Mouse (Mus musculus) CH12.LX (cell line): ENCODE measurements around the gene Dhx16. TPM values are rescaled to one million over a fixed set of nuclear protein-coding genes. Genes with fewer than 3 reads are reported as not detected.
A peak's percentile ranks its signal among the peaks of the same experiment; 100 is the strongest.

Experiments used
- DNase-seq: peaks from one replicate; pipeline ENCODE4 v3.0.0-alpha.2; 2013; ENCODE audit errors: extremely low read depth
- H3K27ac ChIP-seq: 2 replicates; pipeline ENCODE4 v1.5.1; 2012; ENCODE audit warnings: low read depth, mild to moderate bottlenecking, control low read depth, moderate library complexity; ENCODE audit not compliant: insufficient read depth
- H3K27me3 ChIP-seq: replicated peaks from 2 replicates; pipeline ENCODE3; 2012; ENCODE audit warnings: inconsistent platforms
- H3K36me3 ChIP-seq, 2 experiments: replicated peaks in 1 of 2; 2 replicates each; pipeline versions ENCODE3 to v1.6.1; 2012; ENCODE audit warnings: inconsistent platforms in 1 of 2, low read length in 1 of 2, mild to moderate bottlenecking in 1 of 2, mixed read lengths in 1 of 2, moderate library complexity in 1 of 2; ENCODE audit not compliant: control insufficient read depth in 1 of 2, insufficient read depth in 1 of 2
- H3K4me1 ChIP-seq, 2 experiments: 2 replicates each; pipeline ENCODE4 v1.6.1; 2012; ENCODE audit warnings: inconsistent platforms in 1 of 2, moderate library complexity in 1 of 2; ENCODE audit not compliant: insufficient read depth in 2 of 2, control insufficient read depth in 1 of 2
- H3K4me2 ChIP-seq: 2 replicates; pipeline ENCODE4 v1.6.1; 2012; ENCODE audit warnings: low read depth, mild to moderate bottlenecking, control low read depth; ENCODE audit not compliant: poor library complexity, insufficient read depth, severe bottlenecking
- H3K4me3 ChIP-seq, 3 experiments: fragments of 150-350 bp in 1 of 3; sonication (generic) in 1 of 3; replicated peaks in 1 of 3; 2 replicates each; pipeline versions ENCODE3 to v1.5.1; 2011 to 2012; ENCODE audit warnings: low read depth in 2 of 3, low read length in 2 of 3, mild to moderate bottlenecking in 2 of 3, moderate library complexity in 2 of 3, control low read depth in 1 of 3, improper control_type of control experiment in 1 of 3, inconsistent platforms in 1 of 3, mixed read lengths in 1 of 3; ENCODE audit not compliant: poor library complexity in 1 of 3
- H3K79me2 ChIP-seq: replicated peaks from 2 replicates; pipeline ENCODE4 v1.6.1; 2012; ENCODE audit warnings: mild to moderate bottlenecking, moderate library complexity; ENCODE audit not compliant: control insufficient read depth, poor library complexity, insufficient read depth, severe bottlenecking; ENCODE audit errors: extremely low read depth
- H3K9ac ChIP-seq: 2 replicates; pipeline ENCODE4 v1.6.1; 2012; ENCODE audit warnings: low read depth, mild to moderate bottlenecking, control low read depth, moderate library complexity; ENCODE audit not compliant: insufficient read depth
- H3K9me3 ChIP-seq: replicated peaks from 2 replicates; pipeline ENCODE3; 2012; ENCODE audit warnings: low read length, inconsistent platforms, mixed read lengths
- CHD1 ChIP-seq: IDR thresholded peaks from 2 replicates; pipeline ENCODE4 v1.6.1; 2012; ENCODE audit warnings: low read depth, low read length, improper control_type of control experiment, inconsistent platforms
- CHD2 ChIP-seq: IDR thresholded peaks from 2 replicates; pipeline ENCODE4 v1.6.1; 2011; ENCODE audit warnings: low read length, improper control_type of control experiment
- E2F4 ChIP-seq: IDR thresholded peaks from 2 replicates; pipeline ENCODE4 v1.6.1; 2011; ENCODE audit warnings: low read depth, low read length, improper control_type of control experiment; ENCODE audit not compliant: insufficient replicate concordance
- ELF1 ChIP-seq: IDR thresholded peaks from 2 replicates; pipeline ENCODE4 v1.6.1; 2014; ENCODE audit warnings: low read depth, mild to moderate bottlenecking, inconsistent platforms, low read length, improper control_type of control experiment
- EP300 ChIP-seq: IDR thresholded peaks from 2 replicates; pipeline ENCODE4 v1.6.1; 2011; ENCODE audit warnings: low read length, improper control_type of control experiment
- ETS1 ChIP-seq: conservative IDR thresholded peaks from 2 replicates; pipeline ENCODE4 v1.6.1; 2012; ENCODE audit warnings: low read depth, mild to moderate bottlenecking, inconsistent platforms, low read length, improper control_type of control experiment, moderate library complexity
- GABPA ChIP-seq: IDR thresholded peaks from 2 replicates; pipeline ENCODE4 v1.6.1; 2012; ENCODE audit warnings: low read depth, low read length, improper control_type of control experiment, inconsistent platforms; ENCODE audit not compliant: insufficient replicate concordance
- HCFC1 ChIP-seq: IDR thresholded peaks from 2 replicates; pipeline ENCODE4 v1.6.1; 2012; ENCODE audit warnings: low read depth, mild to moderate bottlenecking, inconsistent platforms, low read length, improper control_type of control experiment
- IRF4 ChIP-seq: IDR thresholded peaks from 2 replicates; pipeline ENCODE4 v1.6.1; 2014; ENCODE audit warnings: low read depth, mild to moderate bottlenecking, inconsistent platforms, low read length, improper control_type of control experiment
- KAT2A ChIP-seq: IDR thresholded peaks from 2 replicates; pipeline ENCODE4 v1.6.1; 2012; ENCODE audit warnings: low read length, improper control_type of control experiment, inconsistent platforms; ENCODE audit not compliant: insufficient replicate concordance
- MAFK ChIP-seq: IDR thresholded peaks from 2 replicates; pipeline ENCODE4 v1.6.1; 2011; ENCODE audit warnings: low read length, improper control_type of control experiment; ENCODE audit not compliant: insufficient replicate concordance
- MAX ChIP-seq: IDR thresholded peaks from 2 replicates; pipeline ENCODE4 v1.6.1; 2011; ENCODE audit warnings: low read length, improper control_type of control experiment
- MAZ ChIP-seq: IDR thresholded peaks from 2 replicates; pipeline ENCODE4 v1.6.1; 2012; ENCODE audit warnings: low read depth, mild to moderate bottlenecking, inconsistent platforms, low read length, improper control_type of control experiment, moderate library complexity
- MXI1 ChIP-seq: IDR thresholded peaks from 2 replicates; pipeline ENCODE4 v1.6.1; 2011; ENCODE audit warnings: mild to moderate bottlenecking, low read depth, low read length, improper control_type of control experiment
- MYC ChIP-seq: IDR thresholded peaks from 2 replicates; pipeline ENCODE4 v1.6.1; 2011; ENCODE audit warnings: low read depth, mild to moderate bottlenecking, improper control_type of control experiment, low read length
- NRF1 ChIP-seq: IDR thresholded peaks from 2 replicates; pipeline ENCODE4 v1.6.1; 2014; ENCODE audit warnings: low read depth, mild to moderate bottlenecking, inconsistent platforms, low read length, improper control_type of control experiment, moderate library complexity
- PAX5 ChIP-seq: IDR thresholded peaks from 2 replicates; pipeline ENCODE4 v1.6.1; 2012; ENCODE audit warnings: low read length, inconsistent platforms, mixed read lengths
- POLR2A ChIP-seq: IDR thresholded peaks from 2 replicates; pipeline ENCODE4 v1.6.1; 2011; ENCODE audit warnings: low read depth, mild to moderate bottlenecking, improper control_type of control experiment, low read length
- POLR2AphosphoS2 ChIP-seq: IDR thresholded peaks from 2 replicates; pipeline ENCODE4 v1.6.1; 2011; ENCODE audit warnings: low read depth, low read length, improper control_type of control experiment
- RAD21 ChIP-seq: IDR thresholded peaks from 2 replicates; pipeline ENCODE4 v1.6.1; 2011; ENCODE audit warnings: low read depth, mild to moderate bottlenecking, low read length, improper control_type of control experiment, moderate library complexity
- SIN3A ChIP-seq: IDR thresholded peaks from 2 replicates; pipeline ENCODE4 v1.6.1; 2012; ENCODE audit warnings: low read length, improper control_type of control experiment, inconsistent platforms
- SMC3 ChIP-seq: IDR thresholded peaks from 2 replicates; pipeline ENCODE4 v1.6.1; 2011; ENCODE audit warnings: low read depth, low read length, improper control_type of control experiment
- TCF12 ChIP-seq: IDR thresholded peaks from 2 replicates; pipeline ENCODE4 v1.6.1; 2014; ENCODE audit warnings: low read depth, mild to moderate bottlenecking, inconsistent platforms, low read length, improper control_type of control experiment
- UBTF ChIP-seq: IDR thresholded peaks from 2 replicates; pipeline ENCODE4 v1.6.1; 2012; ENCODE audit warnings: low read depth, mild to moderate bottlenecking, inconsistent platforms, low read length, improper control_type of control experiment, moderate library complexity
- USF1 ChIP-seq: IDR thresholded peaks from 2 replicates; pipeline ENCODE4 v1.6.1; 2014; ENCODE audit warnings: low read depth, mild to moderate bottlenecking, inconsistent platforms, low read length, improper control_type of control experiment
- USF2 ChIP-seq: conservative IDR thresholded peaks from 2 replicates; pipeline ENCODE4 v1.6.1; 2011; ENCODE audit warnings: low read depth, low read length, improper control_type of control experiment
- ZMIZ1 ChIP-seq: IDR thresholded peaks from 2 replicates; pipeline ENCODE4 v1.6.1; 2012; ENCODE audit warnings: low read depth, mild to moderate bottlenecking, inconsistent platforms, low read length, improper control_type of control experiment
- ZNF384 ChIP-seq: IDR thresholded peaks from 2 replicates; pipeline ENCODE4 v1.6.1; 2012; ENCODE audit warnings: low read depth, low read length, improper control_type of control experiment, inconsistent platforms
- dilution Hi-C: fragments of 300-500 bp; cut with MboI; formaldehyde crosslinking; loops from 2 replicates; pipeline ENCODE4 v1.14.3; 2020; ENCODE audit warnings: low sequenced_read_pairs; ENCODE audit not compliant: extremely low pct_unique_long_range_greater_than_20kb, extremely low pct_ligation_motif_present
- in situ Hi-C: fragments of 300-500 bp; cut with MboI; formaldehyde crosslinking; loops from 3 replicates; pipeline ENCODE4 v1.14.3; 2019; ENCODE audit warnings: low sequenced_read_pairs, low pct_ligation_motif_present, low pct_unique_long_range_greater_than_20kb, mixed read lengths
- polyA plus RNA-seq: library from polyadenylated mRNA; unstranded; fragments of >175 nt; gene quantifications from 2 replicates; pipeline ENCODE4 v1.2.1, GENCODE M21; 2012; ENCODE audit warnings: low read depth; ENCODE audit not compliant: insufficient read length
- total RNA-seq, 2 experiments: library from RNA; depleted of rRNA; stranded (reverse); fragments of 300-350 nt in 1 of 2; fragments of >200 nt in 1 of 2; gene quantifications; 2 replicates each; pipeline ENCODE4 v1.2.3; 2012 to 2014

The Dhx16 gene
- total and polyA plus RNA-seq, 3 experiments: 74.8 to 107 (median 75.3) TPM

GRCm38 (mm10) chr17:35917463-35918251 is 38.0 kb downstream of the Dhx16 start:
- peak; percentile 39 for DNase-seq
- Histone ChIP-seq H3K4me1 (peaks cover 6 to 57% of the 10 kb centered on the region in 2 experiments; a peak in 3 of 4 replicates), H3K4me2 (peak overlapping the region; percentile 97), H3K36me3 (peaks cover 24 to 57% of the 10 kb centered on the region in 2 experiments), H3K27ac (peak overlapping the region; percentile 94), H3K9ac (peak overlapping the region; percentile 100), H3K4me3 (peak overlapping the region; percentile 63 to 78 (median 77)), H3K9me3 (no peaks in the 10 kb centered on the region), H3K79me2 (peaks cover 51% of the 10 kb centered on the region), H3K27me3 (no peaks in the 10 kb centered on the region)
- dilution Hi-C loops: no loop called here
- TF ChIP-seq SIN3A (peak; percentile 59; the same call in 1 of the 2 replicates), MXI1 (peak; percentile 23; the same call in 1 of the 2 replicates), SMC3 (no peak), USF1 (no peak), POLR2A (peak; percentile 34; the same call in 1 of the 2 replicates), MAFK (peak; percentile 96), ZNF384 (no peak; the same call in 1 of the 2 replicates), NRF1 (no peak), HCFC1 (no peak), MAZ (peak; percentile 15; the same call in 1 of the 2 replicates), ZMIZ1 (0 out of 2 replicates have a peak, but pooled peaks have one; percentile 10), CHD1 (peak; percentile 78; the same call in 1 of the 2 replicates), TCF12 (no peak)
- in situ Hi-C loops: no loop called here

GRCm38 (mm10) chr17:35918276-35919059 is 38.8 kb downstream of the Dhx16 start:
- Histone ChIP-seq H3K4me3 (peak overlapping the region; percentile 63 to 78 (median 77)), H3K9ac (peak overlapping the region; percentile 100), H3K9me3 (no peaks in the 10 kb centered on the region), H3K4me2 (peak overlapping the region; percentile 97), H3K27me3 (no peaks in the 10 kb centered on the region), H3K79me2 (peaks cover 49% of the 10 kb centered on the region), H3K4me1 (peaks cover 6 to 56% of the 10 kb centered on the region in 2 experiments; a peak in 3 of 4 replicates), H3K27ac (peak overlapping the region; percentile 78), H3K36me3 (peaks cover 23 to 57% of the 10 kb centered on the region in 2 experiments)
- in situ Hi-C loops (no loop called here), dilution Hi-C loops (no loop called here)
- peak; percentile 49 for DNase-seq
- TF ChIP-seq USF2: no peak; the same call in 1 of the 2 replicates
- peak; percentile 53 for TF ChIP-seq POLR2A
- TF ChIP-seq CHD1: peak; percentile 98
- TF ChIP-seq RAD21: no peak
- peak; percentile 90 for TF ChIP-seq POLR2AphosphoS2
- TF ChIP-seq SMC3: no peak
- TF ChIP-seq CHD2: no peak
- TF ChIP-seq GABPA: no peak
- no peak for TF ChIP-seq MAZ
- no peak for TF ChIP-seq PAX5
- no peak for TF ChIP-seq KAT2A
- TF ChIP-seq EP300: no peak
- TF ChIP-seq ELF1: no peak
- TF ChIP-seq USF1: no peak
- TF ChIP-seq UBTF: no peak
- no peak; the same call in 1 of the 2 replicates for TF ChIP-seq HCFC1
- no peak for TF ChIP-seq ETS1
- TF ChIP-seq IRF4: no peak; the same call in 1 of the 2 replicates
- peak; percentile 19; the same call in 1 of the 2 replicates for TF ChIP-seq ZMIZ1
- TF ChIP-seq E2F4: no peak
- TF ChIP-seq MAX: no peak
- TF ChIP-seq MYC: 0 out of 2 replicates have a peak, but pooled peaks have one; percentile 5
